Mouse (Mus musculus) frontal cortex, postnatal 10 days (tissue): ENCODE results near the gene Gp1ba.

ENCODE experiments used
- DNase-seq, 2 experiments: peaks; one replicate each; pipeline ENCODE4 v3.0.0; 2022; ENCODE audit warnings: low spot score in 2 of 2, mixed read lengths in 1 of 2

Gp1ba gene

DNA sequence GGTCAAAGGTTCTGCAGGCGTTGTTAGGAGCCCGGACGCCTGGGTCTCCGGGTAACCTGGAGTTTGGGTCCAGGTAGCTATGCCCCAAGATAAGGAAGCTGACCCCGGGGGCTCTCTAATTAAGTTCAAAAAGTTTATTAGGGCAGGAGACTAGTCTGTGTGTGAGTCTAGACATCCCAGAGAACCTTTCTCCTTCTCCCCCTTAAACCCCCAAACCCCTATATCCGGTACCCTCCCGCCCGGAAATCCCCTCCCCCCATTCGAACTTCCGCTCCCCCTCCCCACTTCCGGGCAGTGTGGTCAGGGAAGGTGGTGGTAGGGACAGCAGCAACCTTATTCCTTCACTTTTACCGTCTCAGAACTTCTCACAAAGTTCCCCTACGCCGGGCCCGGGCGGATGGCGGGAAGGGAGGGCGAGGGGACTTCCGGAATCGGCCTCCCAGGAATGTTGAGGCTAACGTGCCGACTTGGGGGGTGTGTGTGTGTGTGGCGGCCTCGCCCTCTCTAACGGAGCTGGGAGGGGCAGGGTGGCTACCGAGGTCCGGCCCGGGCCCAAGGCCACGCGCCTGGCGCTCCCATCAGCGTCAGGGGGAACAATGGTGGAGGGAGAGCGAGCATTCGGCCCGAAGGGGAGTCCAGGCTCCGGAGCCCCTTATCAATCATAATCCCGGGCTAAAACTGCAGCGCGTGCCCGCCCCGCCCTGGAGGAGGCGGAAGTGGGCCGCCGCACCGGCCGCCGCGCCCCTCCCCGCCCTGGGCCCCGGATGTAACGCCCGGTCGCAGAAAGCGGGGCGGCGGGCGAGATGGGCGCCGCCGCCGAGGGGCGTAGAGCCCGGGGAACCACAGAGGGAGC lies 14.6 kb downstream of the Gp1ba start:
- peak in 1 of 2 experiments; percentile 55 for DNase-seq

GRCm38 (mm10) chr11:70654198-70654922 lies 15.4 kb downstream of the Gp1ba start, which contains the start of gene Pfn1:
Gene Pfn1 (minus strand): TSS chr11:70654644.
- peak; percentile 58 to 70 for DNase-seq

GRCm38 (mm10) chr11:70654923-70655570 lies 16.1 kb downstream of the Gp1ba start:
- peak in 1 of 2 experiments; percentile 72 for DNase-seq

GRCm38 (mm10) chr11:70655571-70656455 lies 16.9 kb downstream of the Gp1ba start:
- no peak for DNase-seq

- DNase-seq = no peak
Measured at GRCm38 (mm10) chr11:70656456-70656927, 17.6 kb downstream of the Gp1ba start.

DNA sequence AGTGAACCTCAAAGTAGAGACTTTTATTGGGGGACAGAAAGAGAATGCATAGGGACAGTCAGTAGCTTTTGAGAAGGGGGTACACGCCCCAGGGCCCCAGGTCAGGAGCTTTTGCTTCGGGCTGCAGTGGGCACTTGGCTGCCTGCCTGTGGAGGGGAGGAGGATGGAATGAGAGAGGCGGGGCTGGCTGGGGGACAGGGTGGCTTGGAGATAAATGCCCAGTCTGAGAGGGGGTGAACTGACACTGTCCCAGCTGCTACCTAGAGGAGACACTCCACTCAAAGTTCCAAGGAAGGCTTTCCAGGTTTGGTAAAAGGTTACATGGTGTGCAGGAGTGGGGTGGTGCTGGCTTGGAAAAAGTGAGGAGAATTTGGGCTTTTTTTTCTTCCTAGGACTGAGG lies 18.0 kb downstream of the Gp1ba start, which contains the start of gene Eno3:
Gene Eno3, plus strand, starts transcription at position 239 of the 400 bp plus-strand sequence.
- DNase-seq = no peak

- DNase-seq = no peak
Measured at GRCm38 (mm10) chr11:70657573-70657972, 18.7 kb downstream of the Gp1ba start.

DNA sequence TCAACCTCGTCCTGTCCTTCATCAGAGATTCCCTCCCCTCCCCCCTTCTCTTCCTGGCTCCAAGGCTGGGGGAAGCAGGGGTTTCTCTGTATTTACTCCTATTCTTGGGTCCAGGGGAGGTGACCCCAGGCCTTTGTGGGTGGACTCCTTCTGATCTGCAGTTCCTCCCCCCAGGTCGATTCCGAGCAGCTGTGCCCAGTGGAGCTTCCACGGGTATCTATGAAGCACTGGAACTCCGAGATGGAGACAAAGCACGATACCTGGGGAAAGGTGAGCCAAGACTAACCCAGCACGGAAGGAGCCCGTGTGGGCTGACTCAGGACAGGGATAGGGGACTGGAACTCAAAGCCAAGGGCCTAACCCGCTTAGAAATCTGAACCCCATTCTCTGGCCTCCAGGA lies 19.1 kb downstream of the Gp1ba start:
- no peak for DNase-seq

DNA sequence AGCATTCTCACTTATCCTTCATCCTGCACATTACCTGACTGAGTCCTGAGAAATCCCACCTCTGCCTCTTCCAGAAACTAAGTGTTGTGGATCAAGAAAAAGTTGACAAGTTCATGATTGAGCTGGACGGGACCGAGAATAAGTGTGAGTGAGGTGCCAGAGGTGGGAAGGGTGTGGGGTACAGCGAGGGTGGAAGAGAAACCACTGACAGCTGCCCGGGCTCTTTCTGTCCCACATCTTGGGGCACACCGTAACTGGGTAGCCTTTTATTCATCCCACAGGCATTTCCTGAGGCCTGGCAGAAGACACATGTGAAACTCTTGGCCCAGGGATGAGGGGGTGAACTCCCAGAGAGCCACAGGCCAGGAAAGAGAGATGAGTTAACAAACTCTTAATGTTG lies 19.6 kb downstream of the Gp1ba start:
- no peak for DNase-seq

- DNase-seq = no peak
Measured at GRCm38 (mm10) chr11:70658942-70659341, 20.0 kb downstream of the Gp1ba start.

DNA sequence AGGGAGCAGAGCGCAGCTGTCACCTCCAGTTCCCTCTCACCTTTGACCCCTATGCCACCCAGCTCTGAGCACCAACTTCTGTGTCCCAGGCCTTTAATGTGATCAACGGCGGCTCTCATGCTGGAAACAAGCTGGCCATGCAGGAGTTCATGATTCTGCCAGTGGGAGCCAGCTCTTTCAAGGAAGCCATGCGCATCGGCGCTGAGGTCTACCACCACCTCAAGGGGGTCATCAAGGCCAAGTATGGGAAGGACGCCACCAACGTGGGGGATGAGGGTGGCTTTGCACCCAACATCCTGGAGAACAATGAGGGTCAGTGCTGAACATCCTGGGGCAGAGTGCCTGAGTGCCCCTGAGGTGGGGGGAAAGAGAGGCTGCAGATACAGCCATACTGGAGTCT lies 21.6 kb downstream of the Gp1ba start:
- DNase-seq = no peak

- no peak for DNase-seq
Measured at GRCm38 (mm10) chr11:70663101-70663500, 24.2 kb downstream of the Gp1ba start.

DNA sequence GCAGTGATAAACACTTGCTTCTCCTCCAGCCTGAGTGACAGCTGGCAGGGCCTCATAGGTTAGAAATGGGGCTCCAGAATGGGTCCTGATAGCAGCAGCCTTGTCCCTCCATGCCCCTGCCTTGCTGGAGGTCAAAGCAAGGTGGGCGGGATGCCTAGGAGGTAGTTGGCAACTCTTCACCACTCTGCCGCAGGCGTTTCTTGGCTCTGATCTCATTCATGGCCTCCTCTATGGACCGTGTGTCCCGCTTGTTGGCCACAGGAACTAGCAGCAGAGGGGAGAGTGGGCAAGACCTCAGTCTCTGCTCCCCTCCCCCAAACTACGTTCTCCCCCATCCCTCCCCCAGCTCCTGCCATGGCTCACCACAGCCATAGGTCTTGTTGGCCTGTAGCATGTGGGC lies 25.0 kb downstream of the Gp1ba start:
- DNase-seq = no peak

- DNase-seq = no peak
Measured at GRCm38 (mm10) chr11:70664741-70665140, 25.8 kb downstream of the Gp1ba start.

DNA sequence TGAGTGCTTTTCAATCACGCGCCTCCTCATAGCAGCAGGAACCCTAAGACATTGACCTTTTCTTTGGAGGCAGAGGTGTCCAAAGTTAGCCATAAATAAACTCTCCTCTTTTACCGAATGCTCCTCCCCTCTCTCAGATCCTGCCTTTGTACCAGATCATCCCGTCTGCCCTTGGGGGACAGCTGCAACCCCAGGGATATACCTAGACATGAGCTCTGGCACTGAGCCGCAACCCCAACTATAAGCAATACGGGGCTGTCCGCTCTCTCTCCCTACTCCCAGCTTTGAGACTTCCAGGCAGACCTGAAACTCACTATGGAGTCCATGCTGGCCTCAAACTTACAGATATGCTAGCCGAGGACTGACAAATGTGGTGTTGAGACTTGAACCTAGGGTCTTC lies 27.8 kb downstream of the Gp1ba start:
- no peak for DNase-seq

DNA sequence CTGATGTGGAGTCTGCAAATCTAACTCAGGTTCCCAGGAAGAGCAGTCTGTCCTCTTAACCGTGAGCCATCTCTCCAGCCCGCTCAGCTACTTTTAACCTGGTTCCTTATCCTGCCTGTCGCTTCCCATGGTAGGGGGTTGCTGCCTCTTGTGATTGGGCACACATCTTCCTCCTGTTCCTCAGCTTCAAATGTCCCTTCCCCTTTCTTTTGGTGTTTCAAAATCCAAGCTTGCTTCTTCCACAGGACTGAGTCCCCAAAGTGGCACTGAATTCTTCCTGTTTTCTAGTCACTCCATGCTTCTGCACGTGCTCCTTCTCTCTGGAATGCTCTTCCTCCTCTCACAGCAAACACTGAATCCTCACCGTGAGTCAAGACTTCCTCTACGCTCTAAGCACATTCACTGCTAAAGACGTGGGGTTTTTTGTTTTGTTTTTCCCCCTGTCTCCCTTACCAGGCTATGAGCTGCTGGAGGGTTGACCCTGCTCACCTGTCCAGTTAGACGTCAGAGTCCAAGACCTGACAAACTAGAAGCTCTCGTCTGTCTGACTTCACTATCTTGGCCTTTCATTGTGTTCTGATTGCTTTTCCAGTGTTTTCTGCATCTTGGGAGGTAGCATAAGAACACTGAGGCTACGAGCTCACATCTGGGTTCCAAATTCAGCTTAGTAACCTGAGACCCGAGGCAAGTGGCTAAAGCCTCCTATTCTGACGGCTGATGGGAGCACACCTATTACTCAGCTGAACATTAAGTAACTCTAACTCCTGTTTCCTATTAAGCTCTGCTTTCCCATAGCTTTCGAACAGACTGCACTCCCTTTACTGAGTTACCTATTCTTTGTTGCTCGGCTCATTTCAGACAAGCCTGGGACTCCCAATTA lies 28.6 kb downstream of the Gp1ba start:
- no peak for DNase-seq

DNA sequence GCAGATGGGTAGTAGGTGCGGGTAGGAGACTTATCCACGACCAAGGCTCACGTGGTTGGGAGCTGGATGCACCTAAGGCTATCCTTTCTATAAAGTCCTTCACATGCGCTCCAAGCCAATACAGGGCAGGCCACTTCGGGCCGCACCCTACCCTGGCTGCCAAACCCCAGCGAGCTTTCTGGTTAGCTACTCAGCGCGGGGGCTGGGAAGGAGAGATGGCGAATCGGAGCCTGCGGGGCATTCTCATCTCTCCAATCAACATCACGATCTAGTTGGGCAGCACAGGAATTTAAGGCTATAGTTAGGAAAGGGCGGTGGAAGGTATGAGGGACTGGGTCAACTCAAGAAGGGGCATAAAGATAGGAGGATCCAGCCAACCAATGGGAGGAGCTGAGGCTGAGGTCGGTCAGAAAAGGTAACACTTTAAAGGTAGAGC lies 29.4 kb downstream of the Gp1ba start:
- peak in 1 of 2 experiments; percentile 80 for DNase-seq

DNA sequence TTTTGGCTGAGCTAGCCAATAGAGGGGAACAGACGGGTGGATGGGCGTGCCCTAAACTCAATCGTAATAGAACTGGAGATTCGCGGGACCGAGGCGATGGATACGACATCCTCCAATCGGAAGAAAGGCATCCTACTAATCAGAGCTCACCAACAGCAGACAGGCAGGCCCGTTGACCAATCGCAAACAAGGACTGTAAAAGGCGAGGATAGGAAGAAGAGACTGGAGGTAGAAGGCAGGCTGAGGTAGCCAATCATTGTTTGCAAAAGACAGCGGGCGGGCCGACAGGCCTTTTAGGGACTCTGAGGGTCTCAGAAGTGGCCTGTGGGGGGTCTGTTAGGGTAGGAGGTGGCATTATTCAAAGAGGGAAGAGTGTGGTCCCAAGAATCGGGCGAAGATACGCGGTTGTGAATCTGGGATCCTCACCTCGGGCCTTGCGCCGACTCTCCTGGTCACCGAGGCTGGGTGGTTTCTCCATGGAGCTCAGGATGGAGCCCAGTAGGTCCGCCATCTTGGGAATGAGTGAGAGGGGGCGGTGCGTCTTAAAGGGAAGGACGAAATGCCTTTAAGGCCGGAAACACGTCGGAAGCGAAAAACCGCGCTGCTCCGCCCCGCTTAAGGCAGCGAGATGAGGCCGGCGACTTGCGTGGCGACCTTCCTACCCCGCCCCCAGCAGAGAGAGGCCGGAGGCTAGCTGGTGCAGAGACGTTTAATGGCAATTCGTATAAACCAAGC lies 30.0 kb downstream of the Gp1ba start, which contains the start of gene Spag7:
Gene Spag7, minus strand, starts transcription at position 646 of the 735 bp plus-strand sequence.
- peak; percentile 96 to 100 for DNase-seq
